Comparison of ENCODE assay signal across 8 mouse cellular contexts in genomic region chr16:49965528-49966250, GRCm38 (mm10).
DNase-seq lines count a peak whose midpoint lies in the region; ATAC-seq lines count a peak whose summit lies in the region.

No protein-coding gene starts in this region.

- peak; percentile 89 for DNase-seq in heart, adult 11 months
- DNase-seq in heart, adult 8-10 months (ENCODE audit: low spot score), result no peak
- peak; percentile 31 to 39 for DNase-seq in spleen, postnatal 36 days (ENCODE audit: low spot score in 2 of 2)
- DNase-seq in spleen, postnatal 4 days (ENCODE audit: low spot score in 2 of 2), result no peak
- peak; percentile 13 to 18 for DNase-seq in layer of hippocampus, postnatal 36 days
- peak; percentile 70 to 77 for DNase-seq in right cerebral cortex, postnatal 10 days (ENCODE audit: low spot score in 2 of 2)
- no peak for DNase-seq in adrenal gland, adult 18-20 months (ENCODE audit: low spot score in 2 of 2)

- no peak for ATAC-seq in erythroid progenitor cell, adult 5-6 weeks (replicated peaks; ENCODE audit: low FRiP score, poor library complexity, severe bottlenecking)

Comparison
In these comparisons a context has a peak if more than half of its experiments do, and no peak if none do; other contexts are left out.
1. DNase-seq: peak in heart, adult 11 months (single experiment), spleen, postnatal 36 days (2 of 2), layer of hippocampus, postnatal 36 days (2 of 2) and right cerebral cortex, postnatal 10 days (2 of 2); none in heart, adult 8-10 months (single experiment), spleen, postnatal 4 days (0 of 2) and adrenal gland, adult 18-20 months (0 of 2).